Comparison of ENCODE assay signal across 20 mouse cellular contexts in genomic region chr9:27937253-27937652, GRCm38 (mm10).
A peak's percentile ranks its signal among the peaks of the same experiment; 100 is the strongest.
DNase-seq lines count a peak whose midpoint lies in the region; ATAC-seq and TF ChIP-seq lines count a peak whose summit lies in the region.
"Had no signal": no experiment of that assay in that cellular context is flagged by ENCODE, and none has a peak within 500 bp of the region (broad histone marks: within the 10 kb centered on the region; RNA-seq: fewer than 3 reads in every experiment).

No protein-coding gene starts in this region.

- intact Hi-C loops in gastrocnemius, adult 2 months (cut with DNase I): loop anchor here (10.0 kb wide), 1 partner anchor 168 kb away; no protein-coding TSS in a partner anchor

- DNase-seq in gastrocnemius, adult 2 months: peak; percentile 56
- no peak for DNase-seq in gastrocnemius, postnatal 10 days
- DNase-seq in neural tube, embryonic 10.5 days (ENCODE audit: extremely low spot score, low spot score): no peak
- DNase-seq in limb, embryonic 14.5 days (ENCODE audit: low spot score): peak; percentile 63
- DNase-seq: adrenal gland, adult 2 months; B cell, adult 2 months; cerebellum, adult 8-10 months; heart, adult 2 months; layer of hippocampus, postnatal 36 days; lung, adult 18-20 months; lung, postnatal 14 days; midbrain, embryonic 14.5 days; thymus, postnatal 25 days had no signal

- no peak for TF ChIP-seq CTCF in gastrocnemius, adult 2 months (IDR thresholded peaks at IDR 0.05)
- TF ChIP-seq CTCF in intestine, postnatal 0 days (IDR thresholded peaks at IDR 0.05; ENCODE audit: low read depth): no peak

- ATAC-seq in neural tube, embryonic 13.5 days (ENCODE audit: low read depth): peak; percentile 69
- no peak; the same call in 1 of the 2 replicates for ATAC-seq in limb, embryonic 14.5 days (ENCODE audit: low FRiP score, low read depth)
- ATAC-seq in CD4-positive, CD25-positive, alpha-beta regulatory T cell, adult 4 months: no peak
- no peak for ATAC-seq in intestine, postnatal 0 days
- ATAC-seq: forebrain, embryonic 16.5 days had no signal

- H3K27ac ChIP-seq in gastrocnemius, adult 2 months: peak overlapping the region; percentile 79
- no peak overlapping the region for H3K27ac ChIP-seq in neural tube, embryonic 13.5 days (replicated peaks)
- H3K27ac ChIP-seq in limb, embryonic 14.5 days (replicated peaks; ENCODE audit: low read depth, low read length): no peak overlapping the region
- no peak overlapping the region for H3K27ac ChIP-seq in intestine, postnatal 0 days (ENCODE audit: low read depth, low read length)
- H3K27ac ChIP-seq: embryonic facial prominence, embryonic 12.5 days; heart, adult 2 months had no signal

- no peak overlapping the region for H3K4me2 ChIP-seq in neural tube, embryonic 13.5 days
- no peak overlapping the region for H3K4me2 ChIP-seq in limb, embryonic 14.5 days (replicated peaks; ENCODE audit: low read depth, low read length, severe bottlenecking)
- H3K4me2 ChIP-seq in intestine, postnatal 0 days (replicated peaks; ENCODE audit: low read depth): no peak overlapping the region
- H3K4me2 ChIP-seq: embryonic facial prominence, embryonic 12.5 days; liver, embryonic 11.5 days had no signal

- H3K9ac ChIP-seq in neural tube, embryonic 13.5 days: no peak overlapping the region
- no peak overlapping the region for H3K9ac ChIP-seq in limb, embryonic 14.5 days (ENCODE audit: low read depth, low read length, severe bottlenecking)
- H3K9ac ChIP-seq in intestine, postnatal 0 days (ENCODE audit: low read depth, low read length): no peak overlapping the region
- H3K9ac ChIP-seq: embryonic facial prominence, embryonic 12.5 days had no signal

- H3K27me3 ChIP-seq in neural tube, embryonic 13.5 days: peaks cover 9% of the 10 kb centered on the region; the same call in 1 of the 2 replicates
- no peaks in the 10 kb centered on the region for H3K27me3 ChIP-seq in limb, embryonic 14.5 days (ENCODE audit: control insufficient read depth, insufficient read depth, low read length)
- no peaks in the 10 kb centered on the region for H3K27me3 ChIP-seq in intestine, postnatal 0 days (replicated peaks; ENCODE audit: control insufficient read depth, insufficient read depth, low read length)
- H3K27me3 ChIP-seq: embryonic facial prominence, embryonic 12.5 days had no signal

- no peaks in the 10 kb centered on the region for H3K9me3 ChIP-seq in neural tube, embryonic 13.5 days
- H3K9me3 ChIP-seq in limb, embryonic 14.5 days (ENCODE audit: control insufficient read depth, low read length): no peaks in the 10 kb centered on the region
- no peaks in the 10 kb centered on the region for H3K9me3 ChIP-seq in intestine, postnatal 0 days (ENCODE audit: control insufficient read depth)
- H3K9me3 ChIP-seq: embryonic facial prominence, embryonic 12.5 days had no signal

- TF ChIP-seq POLR2A in limb, embryonic 14.5 days (IDR thresholded peaks at IDR 0.05; ENCODE audit: borderline replicate concordance, extremely low read depth, insufficient read depth, insufficient read length): no peak

- peaks cover 12% of the 10 kb centered on the region for H3K4me1 ChIP-seq in neural tube, embryonic 13.5 days (replicated peaks)
- H3K4me1 ChIP-seq in limb, embryonic 14.5 days (ENCODE audit: control insufficient read depth, insufficient read depth, low read length): peaks cover 6% of the 10 kb centered on the region; the same call in 1 of the 2 replicates
- H3K4me1 ChIP-seq in intestine, postnatal 0 days (replicated peaks; ENCODE audit: control insufficient read depth, insufficient read depth, low read length): no peaks in the 10 kb centered on the region
- H3K4me1 ChIP-seq: embryonic facial prominence, embryonic 12.5 days had no signal

- no peaks in the 10 kb centered on the region for H3K36me3 ChIP-seq in neural tube, embryonic 13.5 days
- H3K36me3 ChIP-seq in limb, embryonic 14.5 days (ENCODE audit: control insufficient read depth, insufficient read depth, low read length): no peaks in the 10 kb centered on the region
- H3K36me3 ChIP-seq in intestine, postnatal 0 days (ENCODE audit: control insufficient read depth, insufficient read depth): no peaks in the 10 kb centered on the region
- H3K36me3 ChIP-seq: embryonic facial prominence, embryonic 12.5 days had no signal

- no peak overlapping the region for H3K4me3 ChIP-seq in gastrocnemius, adult 2 months
- H3K4me3 ChIP-seq in neural tube, embryonic 13.5 days: no peak overlapping the region
- no peak overlapping the region for H3K4me3 ChIP-seq in limb, embryonic 14.5 days (replicated peaks; ENCODE audit: low read length)
- no peak overlapping the region for H3K4me3 ChIP-seq in intestine, postnatal 0 days (ENCODE audit: low read depth, low read length)
- H3K4me3 ChIP-seq: embryonic facial prominence, embryonic 12.5 days; heart, adult 2 months; myocyte had no signal

Comparison
In these comparisons a context has a peak if more than half of its experiments do, and no peak if none do; other contexts are left out.
1. DNase-seq: peak in gastrocnemius, adult 2 months (single experiment) and limb, embryonic 14.5 days (single experiment); none in gastrocnemius, postnatal 10 days (single experiment) and neural tube, embryonic 10.5 days (single experiment).